Mouse (Mus musculus) cerebellum, adult 2 months (tissue): ENCODE results near the gene Klhl36. TPM values are rescaled to one million over a fixed set of nuclear protein-coding genes. Genes with fewer than 3 reads are reported as not detected.
A peak's percentile ranks its signal among the peaks of the same experiment; 100 is the strongest.

Experiments
- DNase-seq, 2 experiments: peaks; one replicate each; pipeline ENCODE4 v3.0.0; 2021
- H3K27ac ChIP-seq: fragments of 200-500 bp; 2 replicates; pipeline ENCODE4 v1.5.1; 2012; ENCODE audit warnings: low read length, control low read depth, inconsistent platforms; ENCODE audit not compliant: insufficient read depth
- H3K27me3 ChIP-seq: fragments of 200-500 bp; 2 replicates; pipeline ENCODE4 v1.6.1; 2012; ENCODE audit warnings: inconsistent platforms, mild to moderate bottlenecking, low read length, moderate library complexity; ENCODE audit not compliant: control insufficient read depth, insufficient read depth
- H3K4me1 ChIP-seq: fragments of 200-500 bp; 2 replicates; pipeline ENCODE4 v1.6.1; 2011; ENCODE audit warnings: low read length; ENCODE audit not compliant: control insufficient read depth, insufficient read depth
- H3K4me3 ChIP-seq: fragments of 200-500 bp; replicated peaks from 2 replicates; pipeline ENCODE3; 2011; ENCODE audit warnings: mild to moderate bottlenecking, low read depth, low read length, control low read depth; ENCODE audit not compliant: insufficient read depth
- CTCF ChIP-seq: fragments of 200-500 bp; IDR thresholded peaks from 2 replicates; pipeline ENCODE4 v1.5.1; 2011; ENCODE audit warnings: low read depth, mild to moderate bottlenecking, control low read depth, low read length, moderate library complexity, borderline replicate concordance; ENCODE audit not compliant: insufficient read depth
- POLR2A ChIP-seq: fragments of 200-500 bp; IDR thresholded peaks from 2 replicates; pipeline ENCODE4 v1.6.1; 2011; ENCODE audit warnings: low read length, control low read depth, borderline replicate concordance; ENCODE audit not compliant: insufficient read depth
- WGBS: fragments of 180-500 bp; shearing (Covaris S2); methylation state at CpG from one replicate; pipeline ENCODE4 v1.1.7; 2018; 5-methylcytosine and 5-hydroxymethylcytosine counted together
- polyA plus RNA-seq: library from polyadenylated mRNA; depleted of rRNA; stranded (reverse); fragments of >200 nt; gene quantifications from 2 replicates; pipeline ENCODE4 v1.2.3, GENCODE M21; 2012

The Klhl36 gene
- polyA plus RNA-seq, 1 experiment, result 12.7 TPM

- Histone ChIP-seq H3K4me1 (no peaks in the 10 kb centered on the region), H3K27me3 (no peaks in the 10 kb centered on the region), H3K4me3 (no peak overlapping the region), H3K27ac (no peak overlapping the region)
- 64% methylated on average over 13 of the region's 13 CpGs for WGBS
- TF ChIP-seq POLR2A (no peak), CTCF (no peak)
- no peak for DNase-seq
Observed at GRCm38 (mm10) chr8:119897933-119898332, 35.9 kb downstream of the Klhl36 start.

- Histone ChIP-seq H3K4me1 (no peaks in the 10 kb centered on the region), H3K27ac (no peak overlapping the region), H3K27me3 (no peaks in the 10 kb centered on the region), H3K4me3 (no peak overlapping the region)
- no peak for DNase-seq
- WGBS, result 79% methylated on average over 3 of the region's 3 CpGs
- TF ChIP-seq POLR2A (no peak), CTCF (no peak)
Observed at GRCm38 (mm10) chr8:119901349-119901748, 39.3 kb downstream of the Klhl36 start.

- WGBS, result 77% methylated on average over 8 of the region's 8 CpGs
- Histone ChIP-seq H3K4me1 (no peaks in the 10 kb centered on the region), H3K27ac (no peak overlapping the region), H3K4me3 (no peak overlapping the region), H3K27me3 (no peaks in the 10 kb centered on the region)
- no peak for TF ChIP-seq POLR2A
- TF ChIP-seq CTCF, result no peak
- DNase-seq, result no peak
Observed at GRCm38 (mm10) chr8:119901952-119902351, 39.9 kb downstream of the Klhl36 start.

- no peak overlapping the region for H3K27ac ChIP-seq
- no peak for DNase-seq
- H3K4me1 ChIP-seq, result no peaks in the 10 kb centered on the region
- no peaks in the 10 kb centered on the region for H3K27me3 ChIP-seq
- WGBS, result 72% methylated on average over 12 of the region's 12 CpGs
- H3K4me3 ChIP-seq, result no peak overlapping the region
- no peak for TF ChIP-seq CTCF
- TF ChIP-seq POLR2A, result no peak
Observed at GRCm38 (mm10) chr8:119904323-119904911, 42.4 kb downstream of the Klhl36 start.

GRCm38 (mm10) chr8:119909944-119910546 is 48.0 kb downstream of the Klhl36 start, which contains the start of gene Usp10:
TSS of gene Usp10 (plus strand) at chr8:119910360.
- Histone ChIP-seq H3K4me3 (peak within 1 kb of the TSS; percentile 88), H3K4me1 (peaks cover 4% of the 10 kb centered on the region), H3K27ac (peak within 1 kb of the TSS; percentile 95), H3K27me3 (no peaks in the 10 kb centered on the region)
- peak in 1 of 2 experiments; percentile 18 for DNase-seq
- TF ChIP-seq POLR2A (no peak), CTCF (no peak)
- WGBS, result 23% methylated on average over 13 of the region's 13 CpGs

- DNase-seq, result peak; percentile 92 to 98
- Histone ChIP-seq H3K4me3 (peak within 1 kb of the TSS; percentile 88), H3K27me3 (no peaks in the 10 kb centered on the region), H3K27ac (peak within 1 kb of the TSS; percentile 95), H3K4me1 (peaks cover 4% of the 10 kb centered on the region)
- WGBS, result under 1% methylated on average over 90 of the region's 97 CpGs
- peak; percentile 82 for TF ChIP-seq POLR2A
- no peak for TF ChIP-seq CTCF
Observed at GRCm38 (mm10) chr8:119910547-119911257, 48.6 kb downstream of the Klhl36 start, which contains the start of gene Gm20388. TSS of gene Gm20388 (plus strand) at chr8:119910841.

- WGBS, result 3% methylated on average over 30 of the region's 30 CpGs
- no peak for TF ChIP-seq CTCF
- TF ChIP-seq POLR2A, result no peak
- Histone ChIP-seq H3K27me3 (no peaks in the 10 kb centered on the region), H3K27ac (peak overlapping the region; percentile 72), H3K4me1 (peaks cover 9% of the 10 kb centered on the region), H3K4me3 (peak overlapping the region; percentile 88)
- no peak for DNase-seq
Observed at GRCm38 (mm10) chr8:119911258-119911962, 49.3 kb downstream of the Klhl36 start.
